Mouse (Mus musculus) testis, adult 2 months (tissue): ENCODE results near the gene Cyp2j12. TPM values are rescaled to one million over a fixed set of nuclear protein-coding genes. Genes with fewer than 3 reads are reported as not detected.
"Not testable (repeated sequence)": the region's sequence is repeated elsewhere in the genome, so short reads cannot be mapped to it uniquely, and the experiment has no call there.

Experiments used
- H3K27ac ChIP-seq: fragments of 200-500 bp; 2 replicates; pipeline ENCODE4 v1.5.1; 2012; ENCODE audit warnings: low read depth, low read length; ENCODE audit not compliant: control insufficient read depth, insufficient read depth
- H3K27me3 ChIP-seq: fragments of 200-500 bp; 2 replicates; pipeline ENCODE4 v1.6.1; 2012; ENCODE audit warnings: mild to moderate bottlenecking, low read length, moderate library complexity; ENCODE audit not compliant: control insufficient read depth, insufficient read depth
- H3K36me3 ChIP-seq: fragments of 200-500 bp; 2 replicates; pipeline ENCODE4 v1.6.1; 2012; ENCODE audit warnings: mild to moderate bottlenecking, low read length; ENCODE audit not compliant: control insufficient read depth, insufficient read depth
- H3K4me1 ChIP-seq: fragments of 200-500 bp; 2 replicates; pipeline ENCODE4 v1.6.1; 2012; ENCODE audit warnings: low read length; ENCODE audit not compliant: control insufficient read depth, insufficient read depth
- H3K4me3 ChIP-seq: fragments of 200-500 bp; 2 replicates; pipeline ENCODE4 v1.5.1; 2012; ENCODE audit warnings: low read depth, mild to moderate bottlenecking, low read length, moderate library complexity, mixed read lengths; ENCODE audit not compliant: control insufficient read depth
- CTCF ChIP-seq: fragments of 200-500 bp; IDR thresholded peaks from 2 replicates; pipeline ENCODE4 v1.5.1; 2012; ENCODE audit warnings: low read depth, mild to moderate bottlenecking, inconsistent platforms, low read length, moderate library complexity; ENCODE audit not compliant: control insufficient read depth, insufficient read depth, insufficient replicate concordance
- POLR2A ChIP-seq: fragments of 200-500 bp; IDR thresholded peaks from 2 replicates; pipeline ENCODE4 v1.6.1; 2012; ENCODE audit warnings: low read depth, mild to moderate bottlenecking, inconsistent platforms, low read length, moderate library complexity; ENCODE audit not compliant: control insufficient read depth
- polyA plus RNA-seq: library from polyadenylated mRNA; depleted of rRNA; stranded (reverse); fragments of >200 nt; gene quantifications from 2 replicates; pipeline ENCODE4 v1.2.3, GENCODE M21; 2012; rRNA removed

Cyp2j12 gene
- polyA plus RNA-seq: not detected in 2 replicates

DNA sequence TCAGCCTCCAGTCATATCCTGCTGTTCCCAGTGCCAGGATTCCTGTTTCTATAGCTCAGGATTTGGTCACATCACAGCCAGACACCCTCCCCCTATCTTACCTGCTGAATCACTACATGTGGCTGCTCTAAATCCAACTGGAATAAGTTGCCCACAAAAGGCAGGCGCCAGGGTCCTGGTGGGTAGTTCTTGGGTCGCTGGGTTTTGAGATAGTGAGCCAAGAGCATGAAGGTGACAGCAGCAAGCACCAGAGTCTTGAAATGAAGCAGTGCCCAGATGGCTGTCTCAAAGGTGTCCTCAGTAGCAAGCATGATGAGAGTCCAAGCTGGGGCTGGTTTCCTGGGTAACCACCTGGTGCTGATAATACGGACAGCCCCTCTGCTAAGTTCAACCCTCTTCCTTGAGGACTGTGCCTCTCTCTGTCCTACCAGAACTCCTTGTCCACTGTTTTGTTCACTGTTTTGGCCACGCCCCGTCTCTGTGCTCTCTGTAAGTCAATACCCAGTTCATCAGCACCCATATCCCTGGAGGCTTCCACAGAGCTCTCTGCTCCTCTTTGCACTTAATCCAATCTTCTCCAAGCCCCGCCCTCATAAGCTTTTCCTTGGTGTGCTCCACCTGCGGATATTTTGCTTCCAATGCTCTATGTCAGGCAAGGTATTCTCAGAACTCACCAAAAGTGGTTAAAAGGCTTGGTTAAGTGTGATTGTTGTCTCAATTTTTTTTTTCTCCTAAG is at the start of gene Cyp2j12:
Cyp2j12 (minus strand) TSS at position 421 of the 736 bp plus-strand sequence.
- Histone ChIP-seq H3K4me1 (no peaks in the 10 kb centered on the region), H3K36me3 (no peaks in the 10 kb centered on the region), H3K27me3 (no peaks in the 10 kb centered on the region), H3K27ac (no peak within 1 kb of the TSS), H3K4me3 (no peak within 1 kb of the TSS)
- no peak for TF ChIP-seq CTCF
- no peak for TF ChIP-seq POLR2A

DNA sequence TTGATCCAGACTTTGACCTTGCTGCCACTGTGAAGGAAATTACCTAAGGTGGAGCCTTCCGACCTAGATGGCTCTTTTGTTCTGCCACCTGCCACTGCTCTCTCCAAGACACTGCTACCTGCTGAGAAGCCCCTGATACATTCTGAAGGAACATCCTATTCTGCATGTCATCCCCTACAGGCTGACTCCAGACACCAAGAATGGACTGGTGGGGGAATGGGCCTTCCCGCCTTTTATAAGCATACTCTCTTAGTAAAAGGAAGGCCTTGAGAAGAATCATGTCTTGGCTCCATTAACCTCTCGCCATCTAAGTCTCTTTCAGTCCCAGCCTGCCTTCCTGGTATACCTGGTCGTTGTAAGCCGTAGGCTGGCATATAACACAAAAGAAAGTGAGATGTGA is 48.4 kb upstream of the Cyp2j12 start:
- H3K4me1 ChIP-seq, H3K27ac ChIP-seq, H3K36me3 ChIP-seq, H3K27me3 ChIP-seq, H3K4me3 ChIP-seq: not testable (repeated sequence)

DNA sequence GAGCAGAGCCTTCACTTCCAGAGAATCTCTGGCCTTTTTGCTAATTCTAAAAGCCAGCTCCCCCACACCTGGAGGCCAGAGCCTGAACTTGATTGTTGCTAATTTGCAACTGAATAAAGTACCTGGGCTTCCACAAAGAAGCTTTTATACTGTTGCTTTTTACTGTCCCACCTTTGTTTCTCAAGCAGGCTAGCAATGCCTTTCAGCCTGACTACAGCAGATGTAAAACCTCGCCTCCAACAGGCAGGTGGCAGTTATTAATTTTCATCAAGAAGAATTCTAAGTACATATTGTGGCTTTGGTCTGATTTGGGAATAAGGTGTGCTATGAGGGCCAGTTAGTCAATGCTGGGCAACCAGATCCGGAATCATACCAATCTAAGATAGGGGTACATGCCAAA is 47.7 kb upstream of the Cyp2j12 start:
- not testable (repeated sequence) for H3K4me1 ChIP-seq, H3K4me3 ChIP-seq, H3K27ac ChIP-seq, H3K36me3 ChIP-seq, H3K27me3 ChIP-seq

DNA sequence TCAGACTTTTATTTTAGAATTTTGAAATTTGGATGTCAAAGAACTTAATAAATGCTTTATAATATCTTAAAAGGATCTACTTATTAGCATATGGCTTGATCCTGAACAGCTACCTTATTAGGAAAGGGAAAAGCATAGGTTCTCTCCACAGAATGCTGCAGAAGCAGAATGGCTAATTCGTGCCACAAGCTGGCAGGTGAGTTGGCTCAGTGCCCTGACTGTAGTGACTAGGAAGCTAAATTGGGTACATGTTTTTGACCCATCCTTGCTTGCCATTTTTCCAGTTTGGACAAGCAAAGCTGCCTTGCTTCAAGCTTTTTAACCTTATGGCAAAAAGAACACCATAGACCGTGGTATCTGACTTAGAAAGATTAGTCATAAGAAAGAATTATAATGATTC is 47.2 kb upstream of the Cyp2j12 start:
- H3K27me3 ChIP-seq, H3K4me1 ChIP-seq, H3K36me3 ChIP-seq, H3K4me3 ChIP-seq, H3K27ac ChIP-seq: not testable (repeated sequence)

DNA sequence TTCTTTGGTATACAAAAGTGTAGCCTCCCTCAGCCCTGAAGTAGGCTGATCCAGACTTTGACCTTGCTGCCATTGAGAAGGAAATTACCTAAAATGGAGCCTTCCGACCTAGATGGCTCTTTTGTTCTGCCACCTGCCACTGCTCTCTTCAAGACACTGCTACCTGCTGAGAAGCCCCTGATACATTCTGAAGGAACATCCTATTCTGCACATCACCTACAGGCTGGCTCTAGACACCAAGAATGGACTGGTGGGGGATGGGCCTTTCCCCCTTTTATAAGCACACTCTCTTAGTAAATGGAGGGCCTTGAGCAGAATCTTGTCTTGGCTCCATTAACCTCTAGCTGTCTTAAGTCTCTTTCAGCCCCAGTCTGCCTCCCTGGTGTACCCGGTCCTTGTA is 43.8 kb upstream of the Cyp2j12 start:
- not testable (repeated sequence) for H3K27me3 ChIP-seq, H3K4me1 ChIP-seq, H3K4me3 ChIP-seq, H3K36me3 ChIP-seq, H3K27ac ChIP-seq

DNA sequence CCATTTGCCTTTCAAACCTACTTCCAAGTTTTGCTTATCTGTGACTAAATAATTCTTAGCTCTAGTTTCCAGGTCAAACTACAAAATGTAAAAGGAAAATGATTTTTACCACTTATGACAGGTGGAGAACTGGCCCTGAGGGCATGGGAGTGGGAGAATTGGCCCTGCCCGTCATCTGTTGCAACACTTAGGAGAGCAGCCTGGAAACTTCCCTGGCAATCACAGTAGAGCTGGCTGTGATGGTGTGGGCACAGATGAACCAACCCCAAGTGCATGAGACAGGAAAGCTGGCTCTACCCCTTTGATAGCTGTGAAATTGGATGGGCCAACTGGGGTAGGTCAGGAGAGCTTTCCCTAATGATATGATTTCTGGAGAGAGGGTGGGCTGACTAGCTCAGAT is 21.9 kb upstream of the Cyp2j12 start:
- Histone ChIP-seq H3K4me1 (no peaks in the 10 kb centered on the region), H3K27ac (no peak overlapping the region)
- TF ChIP-seq POLR2A (no peak), CTCF (no peak)

DNA sequence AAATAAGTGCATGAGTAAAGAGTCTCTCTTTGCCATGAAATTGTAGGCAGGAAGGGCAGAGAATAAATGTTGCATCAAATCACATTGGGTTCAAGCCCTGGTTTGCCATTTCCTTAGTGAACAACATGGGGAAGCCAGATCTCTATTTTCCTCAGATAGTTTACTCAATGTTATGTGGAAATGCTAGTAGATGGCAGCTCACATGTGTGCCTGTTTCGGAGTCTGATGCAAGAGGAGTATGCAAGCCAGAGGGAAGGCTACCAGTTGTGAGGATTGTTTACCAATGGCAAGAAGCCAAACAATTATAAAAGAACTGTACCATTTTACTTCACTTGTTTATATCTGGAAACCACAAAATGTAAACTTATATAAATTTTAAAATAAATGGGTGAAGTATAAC is 20.6 kb upstream of the Cyp2j12 start:
- Histone ChIP-seq H3K36me3 (no peaks in the 10 kb centered on the region), H3K4me3 (no peak overlapping the region), H3K27ac (no peak overlapping the region), H3K4me1 (no peaks in the 10 kb centered on the region), H3K27me3 (no peaks in the 10 kb centered on the region)
- no peak for TF ChIP-seq POLR2A
- no peak for TF ChIP-seq CTCF

More for the DNA sequence above, 21.9 kb upstream of the Cyp2j12 start:
- Histone ChIP-seq H3K27me3 (no peaks in the 10 kb centered on the region), H3K36me3 (no peaks in the 10 kb centered on the region), H3K4me3 (no peak overlapping the region)

DNA sequence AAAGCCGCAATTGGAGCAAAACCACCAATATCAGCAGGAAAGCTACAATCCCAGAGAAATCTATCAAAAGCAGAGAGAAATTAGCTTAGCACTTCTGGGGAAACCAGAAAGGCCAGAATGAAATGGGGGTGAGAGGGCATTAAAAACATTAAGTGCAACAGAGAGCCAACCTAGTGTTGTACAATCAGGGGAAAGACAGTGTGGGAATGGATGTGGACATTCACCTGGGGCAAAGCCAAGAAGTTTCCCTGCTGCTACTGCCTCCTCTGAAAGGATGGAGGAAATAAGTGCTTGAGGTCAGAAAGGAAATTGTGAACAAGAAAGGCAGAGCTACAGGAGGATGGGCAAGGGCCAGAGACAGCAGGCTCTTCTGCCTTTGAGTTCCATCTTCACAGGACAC is 1.7 kb downstream of the Cyp2j12 start:
- Histone ChIP-seq H3K27ac (no peak overlapping the region), H3K36me3 (no peaks in the 10 kb centered on the region), H3K4me1 (no peaks in the 10 kb centered on the region), H3K4me3 (no peak overlapping the region), H3K27me3 (no peaks in the 10 kb centered on the region)
- TF ChIP-seq CTCF: no peak
- no peak for TF ChIP-seq POLR2A

DNA sequence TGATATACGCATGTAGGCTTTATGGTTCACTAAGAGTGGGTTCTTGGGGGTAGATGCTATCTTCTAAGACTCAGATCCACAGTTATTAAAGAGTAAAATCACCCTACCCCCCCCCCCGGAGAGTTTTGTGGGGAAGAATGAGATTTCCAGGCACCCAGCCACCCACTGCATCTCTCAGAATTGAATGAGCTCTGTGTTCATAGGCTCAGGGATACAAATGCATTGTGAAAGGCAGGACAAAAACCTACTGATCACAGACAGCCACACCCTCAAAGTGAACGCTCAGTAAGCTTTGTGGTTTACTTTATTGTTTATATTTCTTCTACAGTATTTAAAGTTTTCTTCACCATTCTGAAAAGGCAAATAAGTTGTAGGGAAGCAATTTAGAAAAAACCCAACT is 6.7 kb downstream of the Cyp2j12 start:
- TF ChIP-seq CTCF: no peak
- TF ChIP-seq POLR2A: no peak

More for the DNA sequence above, 6.7 kb downstream of the Cyp2j12 start:
- Histone ChIP-seq H3K4me3 (no peak overlapping the region), H3K4me1 (no peaks in the 10 kb centered on the region), H3K27me3 (no peaks in the 10 kb centered on the region), H3K27ac (no peak overlapping the region), H3K36me3 (no peaks in the 10 kb centered on the region)
